Mouse (Mus musculus) NIH3T3 (cell line): ENCODE measurements at regions not wholly inside any gene's neighbourhood (a gene's known extent, or its start where the extent isn't known, plus 50 kb on each side); places are given as distances from the start of the nearest gene placed in this dataset.
A peak's percentile ranks its signal among the peaks of the same experiment; 100 is the strongest.

Source experiments
- DNase-seq: peaks from one replicate; pipeline ENCODE4 v3.0.0-alpha.2; 2012; ENCODE audit warnings: low read depth

DNA sequence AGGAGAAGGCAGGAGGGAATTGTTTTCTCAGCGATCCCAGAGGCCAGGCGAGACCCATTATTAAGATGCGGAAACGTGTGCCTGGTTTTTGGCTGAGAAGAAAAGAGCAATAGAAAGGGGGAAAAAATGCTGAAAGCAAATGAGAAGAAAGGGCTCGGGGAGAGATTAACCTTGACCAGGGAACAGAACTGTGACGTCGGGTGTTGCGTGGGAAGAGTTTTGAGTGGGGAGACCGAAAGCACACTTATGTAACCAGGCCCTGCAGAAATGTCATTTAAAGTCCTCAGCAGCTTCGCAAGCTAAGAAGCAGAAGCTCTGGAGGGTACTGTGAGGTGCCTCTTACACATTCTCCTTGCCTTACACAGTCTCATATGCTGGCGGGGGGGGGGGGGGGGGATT, 111.0 kb upstream of the Frmd6 start:
- DNase-seq = no peak

DNA sequence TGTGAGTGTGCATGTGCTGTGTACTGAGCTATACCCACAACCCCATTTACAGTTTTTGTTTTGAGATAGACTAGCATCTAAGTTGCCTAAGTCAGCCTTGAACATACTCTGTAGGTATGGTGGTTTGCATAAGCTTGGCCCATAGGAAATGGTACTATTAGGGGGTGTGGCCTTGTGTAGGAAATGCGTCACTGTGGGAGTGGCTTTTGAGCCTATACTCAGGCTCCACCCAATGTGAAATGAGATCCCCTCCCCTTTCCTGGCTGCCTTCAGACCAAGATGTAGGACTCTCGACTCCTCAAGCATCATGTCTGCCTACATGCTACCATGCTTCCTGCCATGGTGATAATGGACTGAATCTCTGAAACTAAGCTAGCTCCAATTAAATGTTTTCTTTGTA, 109.5 kb upstream of the Frmd6 start:
- no peak for DNase-seq

DNA sequence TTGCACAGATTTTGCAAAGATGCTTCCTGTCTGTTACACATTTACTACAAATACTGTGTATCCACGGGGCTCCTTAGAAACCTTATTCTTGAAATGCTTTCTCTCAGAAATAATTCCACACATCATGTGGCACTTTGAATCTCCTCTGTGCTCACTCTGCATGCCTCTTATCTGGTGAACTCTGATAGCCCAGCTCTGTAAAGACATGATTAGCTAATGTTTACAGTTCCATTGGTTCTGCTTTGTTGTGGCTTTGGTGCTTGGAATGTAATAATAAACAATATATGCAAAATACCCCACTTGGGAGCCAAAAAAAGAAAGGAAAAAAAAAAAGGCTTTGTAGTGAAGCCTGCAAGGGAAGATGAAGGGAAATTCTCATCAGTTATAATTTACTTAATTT, 106.7 kb upstream of the Frmd6 start:
- DNase-seq = no peak

DNA sequence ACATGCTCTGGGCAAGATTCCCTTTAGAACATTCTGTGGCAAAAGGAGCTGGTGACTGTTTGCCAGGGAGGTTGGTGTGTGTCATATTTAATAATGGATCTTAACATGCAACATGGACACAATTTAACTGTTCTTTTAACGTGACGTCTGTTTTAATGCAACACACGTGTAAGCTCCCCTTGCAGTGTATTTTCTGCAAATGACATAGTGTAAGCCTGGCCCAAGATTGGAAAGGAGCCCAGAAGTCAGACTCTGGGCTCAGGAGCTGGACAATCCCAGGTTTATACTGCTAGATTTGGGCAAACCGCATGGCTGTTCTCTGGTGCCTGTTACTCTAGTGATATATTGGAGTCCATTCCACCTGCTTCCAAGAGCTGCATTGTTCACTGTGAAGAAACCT, 106.1 kb upstream of the Frmd6 start:
- DNase-seq = peak; percentile 84

DNA sequence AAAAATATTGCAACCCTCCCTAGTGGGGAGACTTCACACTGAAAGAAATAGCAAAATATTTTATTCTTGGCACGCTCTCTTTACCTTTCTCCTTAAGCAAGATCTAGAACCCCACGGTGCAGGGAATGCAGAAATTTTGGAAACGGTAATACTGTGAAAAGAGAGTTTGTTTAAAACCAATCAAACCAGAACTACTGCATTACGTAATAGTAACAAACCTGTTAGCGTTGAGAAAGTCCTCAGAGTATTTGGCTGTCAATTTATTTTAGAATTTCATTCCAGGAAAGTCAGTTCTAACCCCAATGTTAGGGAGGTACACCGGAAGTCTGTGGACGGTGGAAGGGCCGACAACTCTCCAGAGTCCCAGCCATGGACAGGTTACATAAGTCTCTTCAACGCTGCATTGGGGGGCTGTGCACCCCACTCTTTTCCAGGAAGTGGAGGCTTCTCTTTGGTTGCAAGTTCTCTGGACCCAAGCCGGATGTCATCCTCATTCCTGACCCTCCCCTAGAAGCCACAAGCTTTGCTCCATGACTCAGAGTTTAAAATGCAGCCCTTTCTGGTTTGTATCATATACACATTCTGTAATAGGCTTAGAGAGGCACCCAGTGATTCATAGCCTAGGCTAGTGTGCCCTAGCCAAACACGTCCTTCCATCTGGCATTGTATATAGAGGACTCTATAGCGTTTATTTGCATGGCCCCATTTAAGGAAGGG, 105.0 kb upstream of the Frmd6 start:
- DNase-seq = peak; percentile 70

DNA sequence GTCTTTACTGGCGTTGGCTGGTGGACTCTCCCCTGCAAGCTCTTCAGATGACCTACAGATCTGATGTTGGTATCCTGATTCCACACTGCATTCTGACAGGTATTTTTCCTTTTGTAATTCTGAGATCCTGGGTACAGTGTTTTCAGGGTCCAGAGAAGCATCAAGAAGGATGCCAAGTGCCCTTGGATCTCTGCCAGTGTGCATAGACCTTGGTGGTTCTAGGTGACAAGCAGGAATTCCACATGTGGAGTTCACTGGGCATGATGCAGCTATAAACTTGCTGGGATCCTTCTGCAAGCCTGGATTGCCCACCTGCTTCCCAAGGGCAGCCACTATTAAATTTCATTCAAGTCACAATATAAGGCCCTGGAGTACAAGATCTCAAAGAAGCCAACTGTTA, 100.0 kb upstream of the Frmd6 start:
- DNase-seq = no peak

DNA sequence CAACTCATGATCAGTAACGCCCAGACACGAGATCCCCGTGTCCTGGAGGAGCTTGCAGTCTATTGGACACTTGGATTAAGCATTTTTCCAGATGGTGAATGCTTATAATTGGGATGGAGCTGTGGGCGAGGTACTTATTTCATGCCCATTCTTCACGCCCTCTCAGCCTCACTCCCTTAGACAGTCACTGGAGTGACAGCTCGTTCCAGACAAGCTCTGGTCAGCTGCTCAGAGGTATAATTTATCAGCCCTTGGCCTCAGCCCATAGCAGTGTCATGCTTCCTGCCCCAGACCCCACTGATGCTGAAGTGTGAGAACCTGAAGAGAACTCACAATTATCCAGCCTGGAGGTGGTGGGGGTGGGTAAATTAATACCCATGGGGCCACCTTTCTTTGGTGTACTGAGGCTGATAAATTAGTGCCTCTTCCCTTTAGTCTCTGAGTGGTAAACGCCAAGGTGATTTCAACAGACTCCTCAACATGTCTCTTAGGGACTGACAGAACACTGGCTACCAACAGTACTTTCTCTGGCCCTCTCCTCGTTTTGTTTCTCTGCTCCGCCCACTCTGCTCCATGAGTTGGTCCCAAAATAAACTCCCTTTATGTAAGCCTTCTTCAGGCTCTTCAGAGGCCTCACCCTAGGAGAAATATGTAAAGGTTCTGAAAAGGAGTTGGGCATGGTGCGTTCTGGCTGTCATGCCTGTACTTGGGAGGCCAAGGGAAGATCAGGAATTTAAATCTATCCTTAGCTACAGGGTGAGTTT, 97.6 kb upstream of the Frmd6 start:
- DNase-seq = no peak

DNA sequence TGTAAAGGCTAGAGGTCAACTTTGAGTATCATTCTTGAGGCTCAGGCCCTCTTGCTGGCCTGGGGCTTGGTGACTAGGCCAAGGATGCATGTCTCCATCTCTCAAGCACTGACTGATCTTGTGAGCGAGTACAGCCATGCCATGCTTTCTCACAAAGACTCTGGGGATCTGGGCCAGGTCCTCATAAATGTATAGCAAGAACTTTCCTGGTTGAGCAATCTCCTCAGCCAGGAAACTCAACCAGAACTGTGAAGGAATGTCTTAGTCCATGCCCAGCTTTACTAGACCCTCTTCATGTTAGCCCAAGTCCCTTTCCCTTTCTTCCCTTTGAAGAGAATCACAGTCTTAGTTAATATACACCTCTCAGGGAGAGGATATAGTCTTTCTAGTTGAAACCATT, 96.9 kb upstream of the Frmd6 start:
- DNase-seq = no peak

DNA sequence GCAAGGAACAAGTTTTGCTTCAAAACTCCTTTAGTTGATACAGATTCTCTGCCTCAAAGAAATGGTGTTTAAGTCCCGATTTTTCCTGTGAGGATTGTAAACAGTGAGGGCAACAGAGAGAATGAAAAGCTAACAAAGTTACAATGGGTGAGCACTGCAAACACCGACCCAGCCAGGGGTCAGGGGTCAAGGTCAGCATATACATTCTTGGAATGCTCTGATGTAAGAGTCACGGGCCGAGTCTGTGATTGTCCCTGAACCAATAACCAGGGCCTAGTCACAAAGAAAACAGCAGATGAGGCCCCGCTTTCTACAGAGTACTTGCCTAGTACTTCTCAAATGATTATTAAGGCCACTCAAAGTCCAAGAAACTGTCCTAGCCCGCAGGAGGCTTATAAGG, 95.4 kb upstream of the Frmd6 start:
- no peak for DNase-seq

DNA sequence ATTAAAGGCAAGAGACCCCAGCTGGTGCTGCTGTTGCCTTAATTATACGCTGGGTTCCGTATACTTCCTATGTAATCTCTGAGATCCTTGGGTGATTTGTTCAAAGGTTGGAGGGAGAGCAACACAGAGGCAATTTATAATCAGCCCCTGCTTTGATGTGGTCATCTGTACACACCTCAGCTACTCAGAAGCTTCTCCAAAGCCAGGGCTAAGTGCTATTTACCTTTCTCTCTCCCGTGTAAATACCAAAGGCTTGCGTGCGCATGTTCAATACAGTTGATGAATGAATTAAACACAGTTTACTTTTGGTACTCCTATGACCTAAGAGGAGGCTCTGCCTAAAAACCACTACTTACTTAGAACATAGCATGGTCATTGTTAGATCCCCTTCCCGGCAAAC, 93.8 kb upstream of the Frmd6 start:
- DNase-seq = no peak

DNA sequence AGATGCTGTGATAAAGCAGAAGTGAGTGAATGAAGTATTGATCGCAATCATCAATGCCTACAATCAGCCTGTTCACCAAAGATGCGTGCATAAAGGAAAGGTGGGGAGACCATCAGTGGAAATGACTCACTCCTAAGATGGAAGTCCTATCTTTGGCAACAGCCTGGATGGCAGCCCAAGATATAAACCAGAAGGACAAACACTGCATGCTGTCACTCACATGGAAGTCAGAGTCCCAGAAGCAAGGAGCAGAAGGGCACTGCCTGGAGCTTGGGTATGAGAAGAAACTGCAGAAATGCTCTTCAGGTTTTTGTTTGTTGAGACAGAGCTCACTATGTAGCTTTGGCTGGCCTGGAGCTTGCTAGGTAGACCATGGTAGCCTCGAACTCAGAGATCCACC, 92.7 kb upstream of the Frmd6 start:
- no peak for DNase-seq

DNA sequence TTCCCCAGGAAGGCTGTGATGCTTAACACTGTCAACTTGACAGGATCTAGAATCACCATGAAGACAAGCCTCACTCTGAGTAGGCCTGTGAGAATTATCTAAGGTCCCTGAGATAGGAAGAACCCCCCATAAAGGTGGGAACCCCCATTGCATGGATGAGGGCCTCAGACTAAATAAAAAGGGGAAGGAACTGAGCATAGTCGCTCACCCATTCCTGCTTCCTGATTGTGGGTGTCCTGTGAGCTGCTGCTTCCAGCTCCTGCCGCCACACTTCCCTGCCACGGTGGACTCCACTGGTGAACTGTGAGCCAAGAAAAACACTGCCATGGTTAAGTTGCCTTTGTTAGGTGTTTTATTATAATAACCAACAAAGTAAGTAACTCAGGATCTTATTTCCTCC, 86.8 kb upstream of the Frmd6 start:
- DNase-seq = no peak

DNA sequence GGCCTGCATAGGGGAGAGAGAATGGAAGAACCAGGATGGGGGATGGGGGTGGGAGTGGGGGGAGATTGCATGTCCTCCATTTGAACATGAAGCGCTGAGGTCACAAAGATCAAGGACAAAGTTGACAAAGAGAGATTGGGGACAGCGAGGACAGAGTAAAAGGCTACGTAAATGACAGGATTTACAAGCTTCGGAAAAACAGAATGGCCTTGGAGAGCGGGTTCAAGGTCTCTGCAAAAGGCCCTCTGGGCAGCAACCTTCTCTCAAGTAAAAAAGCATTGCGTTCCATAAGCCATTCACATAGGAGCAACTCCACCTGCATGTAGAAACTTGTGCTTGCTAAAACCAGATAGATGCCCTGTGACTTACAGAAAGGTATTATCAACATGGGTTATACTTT, 86.0 kb upstream of the Frmd6 start:
- no peak for DNase-seq

DNA sequence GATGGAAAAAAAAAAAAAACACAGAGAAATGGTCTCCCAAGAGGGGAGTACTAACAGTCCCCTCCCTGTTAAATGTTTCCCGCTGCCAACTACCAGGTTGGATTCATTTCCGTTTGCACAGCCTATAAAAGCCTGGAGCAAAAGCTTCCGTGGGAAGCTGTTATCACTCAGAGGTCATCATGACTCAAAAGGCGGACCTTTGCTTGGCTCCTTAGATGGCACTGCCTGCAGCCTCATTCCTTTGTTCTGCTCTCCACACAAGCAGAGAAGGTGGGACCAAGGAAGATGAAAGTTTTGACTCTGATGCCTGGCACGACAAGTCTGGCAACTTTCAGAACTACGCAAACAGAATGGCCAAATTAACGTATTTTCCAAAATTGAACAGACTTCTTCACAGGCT, 85.5 kb upstream of the Frmd6 start:
- DNase-seq = no peak

DNA sequence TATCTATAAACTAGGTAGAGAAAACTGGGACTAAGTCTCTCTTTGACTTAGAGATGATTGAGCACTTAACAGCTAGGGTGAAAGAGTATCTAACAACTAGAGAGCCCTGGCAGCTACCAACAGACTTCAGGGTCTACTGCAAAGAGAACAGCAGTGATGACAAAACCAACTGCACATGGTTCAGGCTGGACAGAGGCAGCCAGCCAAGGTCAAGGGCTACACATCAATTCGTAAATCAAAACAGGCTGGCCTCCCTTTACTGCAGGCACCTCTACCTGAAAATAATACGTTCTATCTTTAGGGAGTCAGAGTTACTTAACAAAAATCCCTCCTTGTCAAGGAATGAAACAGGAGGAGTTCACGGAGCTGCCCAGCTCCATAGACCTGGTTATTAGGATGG, 82.5 kb upstream of the Frmd6 start:
- DNase-seq = peak; percentile 64

DNA sequence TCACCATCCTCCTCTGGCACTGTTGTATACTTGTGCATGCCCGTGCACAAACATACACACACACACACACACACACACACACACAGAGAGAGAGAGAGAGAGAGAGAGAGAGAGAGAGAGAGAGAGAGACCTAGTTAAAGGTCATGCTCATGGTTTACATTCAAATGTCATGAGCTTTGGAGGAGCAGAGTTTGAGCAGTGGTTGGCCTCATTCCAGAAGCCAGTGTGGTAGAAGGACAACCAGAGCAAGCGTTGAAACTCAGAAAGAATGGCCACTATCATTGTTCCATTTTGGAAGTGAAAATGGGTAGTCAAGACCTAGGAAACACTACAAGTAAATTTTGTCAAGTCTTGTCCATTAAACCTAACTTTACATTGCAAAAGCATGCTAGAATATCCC, 79.6 kb upstream of the Frmd6 start:
- DNase-seq = no peak

DNA sequence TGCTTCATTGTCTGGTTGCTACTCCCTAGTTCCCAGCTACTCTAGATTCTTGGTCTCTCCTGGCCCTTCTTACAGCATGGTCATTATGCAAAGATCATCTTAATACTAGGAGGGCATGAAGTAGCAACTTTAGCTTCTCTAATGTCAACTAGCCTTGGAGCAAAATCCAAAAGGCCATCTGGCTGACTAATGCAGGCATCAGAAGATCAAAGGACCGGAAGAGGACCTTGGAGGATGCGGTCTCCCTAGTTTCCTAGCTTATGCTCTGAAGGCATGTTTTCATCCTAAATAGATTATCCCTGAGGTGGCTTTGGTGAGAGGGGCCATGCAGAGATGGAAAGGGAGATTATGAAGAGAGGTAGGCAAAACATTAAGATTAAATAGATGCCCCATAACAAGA, 75.7 kb upstream of the Frmd6 start:
- no peak for DNase-seq

DNA sequence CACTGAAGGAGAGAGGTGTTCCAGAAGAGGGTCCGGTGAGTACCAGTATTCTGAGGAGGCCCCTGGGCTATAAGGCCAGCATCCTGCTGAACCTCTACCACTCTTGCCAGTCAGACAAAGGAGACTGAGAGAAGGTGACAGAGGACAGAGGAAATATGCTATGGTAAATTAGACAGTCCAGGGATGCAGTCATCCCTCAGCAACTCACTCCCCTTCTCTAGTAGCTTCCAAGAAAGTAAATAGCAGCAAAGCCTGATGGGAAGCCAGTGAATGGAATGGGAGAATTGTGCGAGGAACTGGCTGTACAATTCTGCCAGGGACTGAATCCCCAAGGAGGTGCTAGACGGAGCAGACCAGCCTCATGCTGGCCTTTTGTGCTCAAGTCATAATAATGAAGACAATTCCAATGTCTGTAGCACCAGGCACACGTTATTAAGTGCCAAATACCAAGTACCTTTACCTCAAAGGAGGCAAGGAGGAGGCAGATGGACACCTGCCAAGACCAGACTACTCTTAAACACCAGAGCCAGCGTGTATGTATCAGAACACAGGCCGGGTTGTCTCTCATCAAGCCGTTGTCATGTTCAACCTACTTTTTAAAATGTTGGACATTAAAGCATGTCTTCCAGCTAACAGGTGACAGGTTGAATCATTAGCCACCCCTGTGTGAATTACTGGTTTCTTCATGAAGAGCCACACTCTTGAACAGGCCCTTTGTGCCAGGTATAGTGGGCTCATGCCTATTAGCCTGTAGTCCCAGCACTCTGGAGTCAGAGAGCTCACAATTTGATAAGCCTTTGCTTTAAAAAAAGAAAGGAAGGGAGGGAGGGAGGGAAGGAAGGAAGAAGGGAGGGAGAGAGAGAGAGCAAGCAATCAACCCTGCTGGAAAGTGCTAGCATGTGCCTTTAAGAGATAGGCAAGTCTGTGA, 74.4 kb upstream of the Frmd6 start:
- no peak for DNase-seq

DNA sequence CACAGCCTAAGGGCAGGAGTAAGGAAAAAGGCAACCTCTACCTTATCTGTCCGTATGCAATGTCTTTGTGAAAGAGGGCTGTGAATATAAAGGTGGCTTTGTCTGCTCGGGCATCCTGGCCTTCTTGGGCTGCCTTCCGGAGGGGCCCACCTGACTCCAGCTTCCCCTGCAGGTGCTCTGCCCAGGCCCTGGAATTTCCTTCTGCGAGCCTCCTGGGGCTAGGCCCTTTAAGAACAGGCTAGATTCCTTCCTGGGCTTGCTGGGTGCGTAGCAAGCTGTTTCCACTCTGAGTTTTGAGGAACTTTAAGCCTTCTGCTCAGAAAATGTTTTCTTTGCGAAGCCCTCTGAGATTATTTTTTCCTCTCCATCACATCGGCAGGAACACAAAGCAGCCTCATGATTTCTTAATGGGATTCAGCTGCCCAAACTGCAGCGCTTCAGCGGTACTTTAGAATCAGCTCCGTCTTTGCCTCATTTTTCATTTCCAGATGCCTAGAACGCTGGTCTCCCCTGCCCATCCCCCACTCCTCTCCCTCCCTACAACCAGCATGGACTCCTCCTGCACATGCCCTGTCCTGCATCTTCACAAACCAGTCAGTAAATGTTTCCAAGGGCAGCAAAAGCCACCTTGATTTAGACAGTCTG, 72.9 kb upstream of the Frmd6 start:
- DNase-seq = peak; percentile 57

DNA sequence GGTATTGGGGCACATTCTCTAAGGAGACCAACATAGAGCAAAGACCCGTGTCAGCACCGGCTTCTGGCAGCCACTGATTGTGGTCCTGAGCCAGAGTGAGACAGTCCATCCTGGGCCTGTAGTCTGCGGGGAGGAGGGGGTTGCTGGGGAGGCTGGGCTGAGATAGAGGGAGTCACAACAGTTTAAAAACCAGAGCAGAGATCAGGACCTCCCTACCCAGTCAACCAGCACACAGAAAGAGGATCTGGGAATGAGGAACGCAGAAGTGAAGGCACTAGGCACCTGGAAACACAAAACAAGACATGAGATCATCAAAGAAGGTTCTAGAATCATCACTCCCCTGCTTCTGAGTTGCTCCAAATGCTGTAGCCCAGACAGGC, 72.4 kb upstream of the Frmd6 start:
- DNase-seq = no peak

DNA sequence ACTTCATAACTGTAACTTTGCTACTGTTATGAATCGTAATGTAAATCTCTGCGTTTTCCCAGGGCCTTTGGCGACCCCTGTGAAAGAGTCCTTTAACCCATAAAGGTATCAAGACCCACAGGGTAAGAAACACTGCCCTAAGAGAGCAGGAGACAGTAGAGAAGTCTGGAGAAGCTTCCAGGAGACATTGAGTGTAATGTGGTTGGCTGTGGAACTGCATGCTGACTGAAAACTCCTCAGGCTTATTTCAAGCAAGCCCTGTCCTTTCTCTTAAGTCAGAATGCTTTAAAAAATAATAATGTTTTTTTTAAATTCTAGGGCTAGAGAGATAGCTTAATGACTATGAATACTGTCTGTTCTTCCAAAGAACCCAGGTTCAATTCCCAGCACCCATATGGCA, 71.9 kb upstream of the Frmd6 start:
- no peak for DNase-seq

DNA sequence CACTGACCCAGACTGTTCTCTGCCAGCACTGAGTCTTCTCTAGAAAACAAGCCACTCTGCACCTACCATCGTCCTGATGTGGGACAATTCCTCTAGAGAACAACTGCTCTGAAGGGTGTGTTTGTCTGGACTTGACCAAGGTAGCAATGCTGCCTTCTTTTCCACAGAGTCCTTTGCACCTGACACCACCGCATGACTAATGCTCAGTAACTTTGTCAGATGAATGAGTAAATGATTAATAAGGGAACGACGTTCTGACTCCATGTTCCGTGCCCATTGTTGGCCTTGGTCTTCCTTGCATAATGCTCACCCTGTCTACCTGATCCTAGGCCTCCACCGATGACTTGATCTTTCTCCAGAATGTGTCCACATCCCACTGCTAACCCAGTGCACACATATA, 67.2 kb upstream of the Frmd6 start:
- DNase-seq = no peak
